Mouse (Mus musculus): Measurements from ENCODE around the gene Taok3. TPM values are rescaled to one million over a fixed set of nuclear protein-coding genes. Genes with fewer than 3 reads are reported as not detected.
A peak's percentile ranks its signal among the peaks of the same experiment; 100 is the strongest.

Taok3 gene
- 10.4 and 16.4 TPM in 2 replicates for polyA plus RNA-seq (2016; fragmentation: Nextera tagmentation; extraction: Ambion mirVana)

DNA sequence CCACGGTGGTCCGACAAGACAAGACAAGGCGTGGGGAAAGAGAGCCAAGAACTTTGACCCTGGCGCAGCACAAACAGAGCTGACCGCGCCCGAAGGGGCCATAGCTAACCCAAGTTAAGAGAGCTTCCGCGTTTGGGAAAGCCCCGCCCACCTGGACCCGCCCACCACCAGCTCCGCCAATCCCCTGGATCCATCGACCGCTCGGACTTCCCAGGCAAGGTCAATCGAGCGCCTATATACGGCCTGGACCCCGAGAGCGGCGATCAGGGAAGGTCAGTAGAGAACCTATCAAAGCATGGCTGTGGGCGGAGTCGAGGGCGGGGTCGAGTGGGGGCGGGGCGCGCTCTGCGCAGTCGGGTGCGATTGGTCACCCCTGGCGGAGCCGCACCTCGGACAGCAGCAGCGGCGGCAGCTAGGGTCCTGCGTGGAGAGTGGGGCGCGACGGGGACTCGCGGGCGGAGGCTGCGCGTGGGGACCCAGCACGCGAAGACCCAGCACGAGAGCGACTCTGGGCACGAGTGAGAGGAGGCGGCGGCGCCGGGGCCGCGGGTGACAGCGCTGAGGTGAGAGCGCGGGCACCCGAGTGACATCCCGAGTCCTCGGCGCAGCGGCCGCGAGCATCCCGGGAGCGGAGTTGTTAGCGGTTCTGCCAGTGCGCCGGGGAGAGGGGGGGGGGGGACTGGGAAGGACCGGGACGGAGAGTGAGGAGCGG is at the start of gene Taok3:
Taok3 (plus strand) TSS at position 353 of the 712 bp plus-strand sequence.
- WGBS = under 1% methylated on average over 74 of the region's 74 CpGs
- peak; percentile 100 for DNase-seq (ENCODE audit: low spot score)
- H3K27ac ChIP-seq = peak within 1 kb of the TSS; percentile 85
- peaks cover 30% of the 10 kb centered on the region for H3K27me3 ChIP-seq (ENCODE audit: insufficient read depth, poor library complexity, severe bottlenecking)
- H3K4me3 ChIP-seq = peak within 1 kb of the TSS; percentile 87
- no peaks in the 10 kb centered on the region for H3K36me3 ChIP-seq
- no peaks in the 10 kb centered on the region for H3K9me3 ChIP-seq
- H3K4me1 ChIP-seq (replicated peaks) = peaks cover 36% of the 10 kb centered on the region

DNA sequence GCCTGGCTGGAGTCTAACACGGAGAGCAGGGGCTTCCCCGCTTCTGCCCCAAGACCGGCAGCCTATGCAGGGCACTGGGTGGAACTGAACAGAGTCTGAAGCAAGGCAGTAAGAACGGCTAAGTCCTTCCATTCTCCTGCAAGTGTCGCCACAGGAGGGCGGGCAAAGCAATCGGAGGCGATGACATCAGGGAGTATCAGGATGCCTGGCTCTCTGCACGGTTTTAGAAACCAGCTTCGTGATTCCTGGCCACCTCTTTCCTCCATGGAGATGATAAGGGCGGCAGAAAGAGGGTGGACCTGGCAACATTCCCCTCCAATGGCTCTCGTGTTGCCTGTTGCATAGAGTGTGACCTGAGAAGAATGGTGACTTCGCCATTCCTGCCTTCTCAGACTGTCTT is 32.2 kb upstream of the Taok3 start:
- H3K4me3 ChIP-seq = peak overlapping the region; percentile 26; the same call in 1 of the 2 replicates
- peak; percentile 27 for DNase-seq (ENCODE audit: low spot score)

DNA sequence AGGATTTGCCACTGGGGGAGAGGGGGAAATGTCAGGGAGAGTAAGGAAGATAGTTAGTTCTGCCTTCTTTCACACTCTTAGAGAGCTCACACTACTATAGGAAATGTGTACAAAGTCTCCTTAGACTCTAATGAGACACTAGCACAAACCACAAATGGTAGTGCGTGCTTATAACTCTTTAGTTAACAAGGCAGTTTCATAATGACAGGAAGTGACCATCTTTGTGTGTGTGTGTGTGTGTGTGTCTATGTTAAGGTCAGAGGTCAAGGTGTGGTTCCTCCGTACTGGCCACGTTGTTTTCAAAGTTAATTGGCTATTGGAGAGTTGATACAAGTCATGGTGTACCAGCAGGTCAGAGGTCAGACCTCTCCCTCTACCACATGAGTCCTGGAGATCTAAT is 30.8 kb upstream of the Taok3 start:
- Histone ChIP-seq H3K4me3 (no peak overlapping the region), H3K4me1 (replicated peaks) (peaks cover 31% of the 10 kb centered on the region), H3K36me3 (peaks cover 36% of the 10 kb centered on the region), H3K27ac (no peak overlapping the region), H3K9me3 (no peaks in the 10 kb centered on the region), H3K27me3 (ENCODE audit: insufficient read depth, poor library complexity, severe bottlenecking) (peaks cover 23% of the 10 kb centered on the region)
- 49% methylated on average over 3 of the region's 3 CpGs for WGBS
- no peak for DNase-seq (ENCODE audit: low spot score)

More for the DNA sequence above, 32.2 kb upstream of the Taok3 start:
- Histone ChIP-seq H3K9me3 (no peaks in the 10 kb centered on the region), H3K4me1 (replicated peaks) (peaks cover 31% of the 10 kb centered on the region), H3K27ac (no peak overlapping the region), H3K27me3 (ENCODE audit: insufficient read depth, poor library complexity, severe bottlenecking) (peaks cover 23% of the 10 kb centered on the region), H3K36me3 (peaks cover 22% of the 10 kb centered on the region)
- 10% methylated on average over 13 of the region's 13 CpGs for WGBS

GRCm38 (mm10) chr5:117089786-117090185 is 30.1 kb upstream of the Taok3 start:
- DNase-seq (ENCODE audit: low spot score) = no peak

GRCm38 (mm10) chr5:117094431-117094830 is 25.5 kb upstream of the Taok3 start:
- H3K36me3 ChIP-seq = peaks cover 82% of the 10 kb centered on the region
- peak; percentile 25 for DNase-seq (ENCODE audit: low spot score)
- no peaks in the 10 kb centered on the region for H3K27me3 ChIP-seq (ENCODE audit: insufficient read depth, poor library complexity, severe bottlenecking)
- H3K4me1 ChIP-seq (replicated peaks) = peaks cover 20% of the 10 kb centered on the region
- 62% methylated on average over 7 of the region's 7 CpGs for WGBS
- no peaks in the 10 kb centered on the region for H3K9me3 ChIP-seq
- H3K4me3 ChIP-seq = no peak overlapping the region
- H3K27ac ChIP-seq = no peak overlapping the region

More at GRCm38 (mm10) chr5:117089786-117090185, 30.1 kb upstream of the Taok3 start:
- WGBS = 25% methylated on average over 6 of the region's 6 CpGs
- H3K4me1 ChIP-seq (replicated peaks) = peaks cover 25% of the 10 kb centered on the region
- H3K36me3 ChIP-seq = peaks cover 42% of the 10 kb centered on the region
- H3K4me3 ChIP-seq = no peak overlapping the region
- H3K9me3 ChIP-seq = no peaks in the 10 kb centered on the region
- no peak overlapping the region for H3K27ac ChIP-seq
- H3K27me3 ChIP-seq (ENCODE audit: insufficient read depth, poor library complexity, severe bottlenecking) = peaks cover 23% of the 10 kb centered on the region

DNA sequence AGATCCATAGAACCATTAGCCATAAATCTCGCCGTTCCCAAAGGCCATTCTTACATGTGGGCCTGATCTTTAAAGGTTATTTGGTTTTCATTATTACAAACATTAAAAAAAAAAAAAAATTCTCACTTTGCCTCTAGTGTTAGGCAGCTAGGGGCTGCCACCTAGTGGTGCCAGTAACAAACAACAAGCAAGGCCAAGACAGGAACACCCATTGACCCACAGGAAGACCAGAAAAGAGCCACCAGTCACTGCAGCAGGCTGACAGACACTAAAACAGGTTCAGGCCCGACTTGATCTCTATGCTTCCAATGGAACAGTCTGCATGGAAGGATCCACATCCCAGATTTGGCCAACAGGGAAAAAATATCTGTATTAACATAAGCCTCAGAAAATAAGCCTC is 23.2 kb upstream of the Taok3 start:
- WGBS = 58% methylated on average over 3 of the region's 3 CpGs
- peaks cover 93% of the 10 kb centered on the region for H3K36me3 ChIP-seq
- DNase-seq (ENCODE audit: low spot score) = peak; percentile 46

GRCm38 (mm10) chr5:117099008-117099407 is 20.9 kb upstream of the Taok3 start:
- peaks cover 15% of the 10 kb centered on the region; the same call in 1 of the 2 replicates for H3K4me1 ChIP-seq (replicated peaks)
- no peaks in the 10 kb centered on the region for H3K9me3 ChIP-seq
- DNase-seq (ENCODE audit: low spot score) = no peak
- 0 out of 2 replicates have a peak overlapping the region, but pooled peaks have one; percentile 16 for H3K27ac ChIP-seq
- H3K4me3 ChIP-seq = no peak overlapping the region
- peaks cover 93% of the 10 kb centered on the region for H3K36me3 ChIP-seq
- WGBS = 89% methylated on average over 5 of the region's 5 CpGs
- H3K27me3 ChIP-seq (ENCODE audit: insufficient read depth, poor library complexity, severe bottlenecking) = no peaks in the 10 kb centered on the region

More for the DNA sequence above, 23.2 kb upstream of the Taok3 start:
- H3K4me1 ChIP-seq (replicated peaks) = peaks cover 15% of the 10 kb centered on the region; the same call in 1 of the 2 replicates
- H3K4me3 ChIP-seq = no peak overlapping the region
- H3K9me3 ChIP-seq = no peaks in the 10 kb centered on the region
- no peaks in the 10 kb centered on the region for H3K27me3 ChIP-seq (ENCODE audit: insufficient read depth, poor library complexity, severe bottlenecking)
- H3K27ac ChIP-seq = no peak overlapping the region

DNA sequence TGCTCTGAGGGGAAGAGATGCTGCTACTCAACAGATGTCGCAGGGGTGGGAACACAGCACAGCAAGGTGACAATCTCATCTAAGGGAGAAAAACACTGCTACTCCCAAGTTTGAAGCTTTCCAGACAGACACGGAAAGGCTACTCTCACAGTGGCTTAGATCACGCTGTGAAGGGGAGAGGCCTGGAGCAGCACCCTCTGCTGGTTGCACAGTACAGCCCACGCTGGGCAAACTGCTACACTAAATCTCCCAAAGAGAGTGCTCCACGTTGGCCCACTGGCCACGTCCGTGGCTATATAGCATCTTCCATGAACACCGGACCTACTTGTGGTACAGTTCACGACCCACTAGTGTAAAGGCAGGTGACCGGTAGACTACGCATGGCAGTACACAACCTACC is 20.2 kb upstream of the Taok3 start:
- Histone ChIP-seq H3K4me1 (replicated peaks) (peaks cover 15% of the 10 kb centered on the region; the same call in 1 of the 2 replicates), H3K4me3 (no peak overlapping the region), H3K27ac (no peak overlapping the region), H3K27me3 (ENCODE audit: insufficient read depth, poor library complexity, severe bottlenecking) (no peaks in the 10 kb centered on the region), H3K36me3 (peaks cover 93% of the 10 kb centered on the region), H3K9me3 (no peaks in the 10 kb centered on the region)
- whole genome bisulfite sequencing = 90% methylated on average over 11 of the region's 11 CpGs
- DNase-seq (ENCODE audit: low spot score) = no peak

- Histone ChIP-seq H3K9me3 (no peaks in the 10 kb centered on the region), H3K27ac (no peak overlapping the region), H3K4me3 (no peak overlapping the region), H3K36me3 (peaks cover 100% of the 10 kb centered on the region), H3K27me3 (ENCODE audit: insufficient read depth, poor library complexity, severe bottlenecking) (no peaks in the 10 kb centered on the region), H3K4me1 (replicated peaks) (peaks cover 7% of the 10 kb centered on the region; the same call in 1 of the 2 replicates)
- WGBS = 93% methylated on average over 20 of the region's 20 CpGs
- DNase-seq (ENCODE audit: low spot score) = no peak
Measured at GRCm38 (mm10) chr5:117103194-117103929, 16.6 kb upstream of the Taok3 start.

GRCm38 (mm10) chr5:117104329-117104728 is 15.6 kb upstream of the Taok3 start:
- no peaks in the 10 kb centered on the region for H3K9me3 ChIP-seq
- peaks cover 100% of the 10 kb centered on the region for H3K36me3 ChIP-seq
- no peak overlapping the region for H3K27ac ChIP-seq
- H3K4me1 ChIP-seq (replicated peaks) = no peaks in the 10 kb centered on the region
- DNase-seq (ENCODE audit: low spot score) = no peak
- WGBS = 94% methylated on average over 12 of the region's 12 CpGs
- H3K27me3 ChIP-seq (ENCODE audit: insufficient read depth, poor library complexity, severe bottlenecking) = no peaks in the 10 kb centered on the region
- H3K4me3 ChIP-seq = no peak overlapping the region

GRCm38 (mm10) chr5:117105761-117106160 is 14.2 kb upstream of the Taok3 start:
- H3K27ac ChIP-seq = no peak overlapping the region
- peaks cover 99% of the 10 kb centered on the region for H3K36me3 ChIP-seq
- no peak overlapping the region for H3K4me3 ChIP-seq
- WGBS = 90% methylated on average over 9 of the region's 9 CpGs
- no peak for DNase-seq (ENCODE audit: low spot score)
- H3K4me1 ChIP-seq (replicated peaks) = no peaks in the 10 kb centered on the region
- H3K27me3 ChIP-seq (ENCODE audit: insufficient read depth, poor library complexity, severe bottlenecking) = no peaks in the 10 kb centered on the region
- no peaks in the 10 kb centered on the region for H3K9me3 ChIP-seq

DNA sequence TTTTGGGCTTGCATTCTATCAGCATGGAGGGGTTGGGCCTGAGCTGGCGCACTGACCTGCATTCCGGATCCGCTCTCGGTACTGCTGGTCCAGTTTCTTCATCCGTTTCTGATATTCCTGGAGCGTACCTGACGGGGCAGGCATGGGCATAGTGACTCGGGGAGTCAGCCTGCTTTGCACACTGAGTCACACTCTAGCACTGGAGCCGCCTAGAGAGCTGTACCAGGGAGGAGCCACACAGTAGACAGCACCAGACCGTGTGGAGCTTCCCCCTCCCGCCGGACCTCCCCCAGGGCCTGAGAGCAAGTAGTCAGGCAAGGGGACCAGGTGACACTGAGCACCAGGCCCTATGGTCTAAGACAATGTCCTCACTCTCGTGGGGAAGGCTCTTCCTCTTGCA is 11.6 kb upstream of the Taok3 start:
- 96% methylated on average over 13 of the region's 13 CpGs for WGBS
- no peak overlapping the region for H3K27ac ChIP-seq
- peaks cover 99% of the 10 kb centered on the region for H3K36me3 ChIP-seq

DNA sequence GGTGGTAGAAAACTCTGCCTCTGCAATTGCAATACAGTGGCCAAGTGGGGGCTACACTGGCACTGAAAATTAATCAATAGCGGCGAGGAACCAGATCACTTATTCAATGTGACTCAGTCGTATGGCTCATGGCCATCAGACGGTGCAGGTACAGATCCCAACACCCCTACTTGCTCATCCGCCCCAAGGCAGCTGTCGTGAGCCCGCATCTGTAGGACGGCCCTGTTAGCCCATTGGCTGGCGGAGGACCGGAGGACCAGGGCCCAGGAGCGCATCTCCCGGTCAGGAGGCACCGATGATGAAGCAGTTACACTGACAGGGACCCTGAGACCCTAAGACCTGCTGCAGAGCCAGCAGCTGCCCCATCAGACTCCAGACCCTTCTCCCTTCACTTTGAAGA is 11.2 kb upstream of the Taok3 start:
- no peaks in the 10 kb centered on the region for H3K9me3 ChIP-seq
- DNase-seq (ENCODE audit: low spot score) = no peak
- no peaks in the 10 kb centered on the region for H3K4me1 ChIP-seq (replicated peaks)
- no peak overlapping the region for H3K27ac ChIP-seq
- 97% methylated on average over 13 of the region's 13 CpGs for WGBS
- peaks cover 99% of the 10 kb centered on the region for H3K36me3 ChIP-seq
- no peak overlapping the region for H3K4me3 ChIP-seq
- H3K27me3 ChIP-seq (ENCODE audit: insufficient read depth, poor library complexity, severe bottlenecking) = no peaks in the 10 kb centered on the region

More for the DNA sequence above, 11.6 kb upstream of the Taok3 start:
- H3K9me3 ChIP-seq = no peaks in the 10 kb centered on the region
- no peak overlapping the region for H3K4me3 ChIP-seq
- no peaks in the 10 kb centered on the region for H3K27me3 ChIP-seq (ENCODE audit: insufficient read depth, poor library complexity, severe bottlenecking)
- no peak for DNase-seq (ENCODE audit: low spot score)
- H3K4me1 ChIP-seq (replicated peaks) = no peaks in the 10 kb centered on the region

All from hindbrain, embryonic 10.5 days (tissue).